Mouse (Mus musculus) cerebellum, adult (tissue): ENCODE measurements around the gene Rhod.
A peak's percentile ranks its signal among the peaks of the same experiment; 100 is the strongest.
"Not testable (repeated sequence)": the region's sequence is repeated elsewhere in the genome, so short reads cannot be mapped to it uniquely, and the experiment has no call there.

Experiments used
- ATAC-seq: cut with Nextera tagmentation; 2 replicates; pipeline ENCODE4 v1.9.2; 2017; ENCODE audit warnings: mild to moderate bottlenecking, moderate library complexity, mixed read lengths; ENCODE audit not compliant: insufficient number of reproducible peaks, low FRiP score, low TSS enrichment

Rhod gene

GRCm38 (mm10) chr19:4439161-4439801, at the start of gene Rhod:
TSS of gene Rhod (minus strand) at chr19:4439432.
- ATAC-seq, result no peak

DNA sequence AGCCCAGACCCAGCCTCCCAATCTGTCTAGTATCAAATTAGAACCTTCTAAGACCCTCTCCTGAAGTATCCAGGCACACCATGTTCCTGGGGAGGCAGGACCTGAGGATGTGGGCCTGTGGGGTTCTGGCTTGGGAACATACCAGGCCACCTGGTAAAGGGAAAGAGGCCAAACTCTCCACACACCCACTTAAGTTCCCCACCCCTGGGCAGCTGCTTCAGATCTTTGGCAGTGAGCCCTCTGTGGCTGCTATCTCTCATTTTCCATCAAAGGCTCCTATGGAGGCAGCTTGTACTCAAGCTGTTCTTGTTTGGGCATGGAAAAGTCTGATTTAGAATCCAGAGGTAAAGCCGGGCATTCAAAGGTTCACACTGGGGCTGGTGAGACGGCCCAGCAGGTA, 48.6 kb upstream of the Rhod start:
- ATAC-seq, result no peak

GRCm38 (mm10) chr19:4485006-4485405, 45.8 kb upstream of the Rhod start:
- no peak for ATAC-seq

DNA sequence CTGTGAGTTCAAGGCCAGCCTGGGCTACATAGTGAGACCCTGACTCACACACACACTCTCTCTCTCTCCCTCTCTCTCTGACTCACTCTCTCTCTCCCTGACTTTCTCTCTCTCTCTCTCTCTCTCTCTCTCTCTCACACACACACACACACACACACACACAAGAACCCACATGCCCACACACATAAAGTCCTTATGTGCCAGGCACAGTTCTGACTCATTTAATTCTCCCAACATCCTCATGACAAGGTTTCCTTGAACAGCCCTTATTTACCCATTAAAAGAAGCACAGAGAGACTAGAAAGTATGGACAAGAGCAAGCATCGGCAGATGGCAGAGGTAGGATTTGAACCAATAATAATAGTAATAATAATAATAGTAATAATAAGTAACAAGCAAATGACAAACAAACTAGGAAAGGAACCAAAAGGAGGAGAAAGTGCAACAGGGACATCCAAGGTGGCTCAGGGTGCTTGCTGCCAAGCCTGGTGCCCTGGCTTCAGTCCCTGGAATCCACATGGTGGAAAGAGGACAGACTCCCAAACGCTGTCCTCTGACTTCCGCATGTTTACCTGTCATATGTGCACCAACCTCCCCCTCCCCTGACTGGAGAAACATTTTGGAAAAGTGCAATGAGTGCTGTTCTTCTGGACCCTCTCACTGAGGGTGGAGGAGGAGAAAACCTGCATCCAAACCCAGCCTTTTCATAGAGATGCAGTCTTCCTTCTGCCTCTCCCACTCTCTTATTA, 43.1 kb upstream of the Rhod start:
- no peak for ATAC-seq

DNA sequence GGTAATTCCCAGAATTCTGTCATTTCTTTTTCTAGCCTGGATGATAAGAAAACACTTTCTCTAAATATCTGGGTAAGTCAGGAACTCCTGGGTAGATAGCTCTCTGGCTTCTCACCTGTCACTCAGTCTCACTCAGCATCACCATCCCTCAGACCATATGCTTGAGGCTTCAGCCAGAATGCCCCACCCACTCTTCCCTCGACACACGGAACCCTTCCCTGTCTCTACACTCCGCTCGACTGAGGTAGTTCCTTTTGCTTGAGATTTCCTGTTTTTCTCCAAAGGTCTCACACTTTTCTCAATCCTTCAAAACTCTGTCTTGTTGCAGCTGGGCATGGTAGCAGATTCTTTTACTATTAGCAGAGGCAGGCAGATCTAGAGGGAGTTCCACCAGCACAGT, 42.1 kb upstream of the Rhod start:
- ATAC-seq, result no peak

DNA sequence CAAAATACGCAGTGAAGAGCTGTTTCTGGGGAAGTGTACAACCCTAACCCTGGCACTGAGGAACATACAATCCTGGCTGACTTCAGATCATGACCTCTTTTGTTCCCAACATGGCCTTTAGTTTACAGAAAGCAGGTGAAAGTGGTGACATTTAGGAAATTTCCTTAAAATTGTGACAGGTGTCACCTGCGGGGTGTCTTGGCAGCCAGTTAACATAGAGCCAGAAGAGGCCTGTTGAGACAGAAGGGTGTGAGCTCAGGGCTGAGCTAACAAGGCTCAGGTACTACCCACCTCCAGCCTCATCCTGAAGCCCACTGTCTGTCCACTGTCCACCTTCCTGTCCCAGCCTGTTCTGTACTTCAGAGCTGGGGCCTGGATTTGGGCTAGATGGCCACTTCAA, 40.8 kb upstream of the Rhod start:
- no peak for ATAC-seq

GRCm38 (mm10) chr19:4478190-4478516, 38.9 kb upstream of the Rhod start:
- ATAC-seq, result peak; percentile 37; the same call in 1 of the 2 replicates

- peak; percentile 5; the same call in 1 of the 2 replicates for ATAC-seq
These were observed 38.3 kb upstream of the Rhod start, which contains the start of gene Syt12 for GRCm38 (mm10) chr19:4477345-4478189. TSS of gene Syt12 (minus strand) at chr19:4477447.

DNA sequence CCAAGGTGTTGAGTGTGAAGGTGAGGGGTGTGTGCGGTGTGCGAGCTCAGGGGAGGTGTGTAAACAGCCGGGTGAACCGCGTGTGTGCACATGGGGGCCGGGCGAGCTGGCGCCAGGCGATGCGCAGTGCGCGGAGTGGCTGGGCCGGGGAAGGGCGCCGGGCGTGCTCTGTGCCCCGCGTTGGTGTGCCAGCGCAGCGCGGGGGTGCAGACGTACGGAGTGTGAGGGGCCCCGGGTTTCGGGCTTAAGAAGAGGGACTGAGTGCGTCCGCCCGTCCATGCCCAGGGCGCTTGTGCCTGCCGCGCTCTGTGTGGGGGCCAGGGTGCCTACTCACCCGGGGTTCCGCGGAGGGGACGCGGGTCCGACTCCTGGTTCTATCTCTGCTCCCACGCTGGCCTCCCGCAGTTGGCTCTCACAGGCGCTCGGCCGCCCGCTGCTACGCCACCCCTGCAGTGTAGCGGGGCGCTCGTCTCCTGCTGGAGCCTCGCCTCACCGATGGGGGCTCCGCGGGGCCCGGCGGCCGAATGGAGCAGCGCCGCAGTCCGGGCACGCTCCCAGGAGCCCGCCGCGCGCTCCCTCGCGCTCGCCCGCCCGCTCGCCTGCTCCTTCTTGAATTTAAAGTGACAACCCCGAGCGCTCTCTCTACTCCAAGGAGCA, 37.5 kb upstream of the Rhod start:
- peak; percentile 53; the same call in 1 of the 2 replicates for ATAC-seq

- ATAC-seq, result no peak
These were observed 36.1 kb upstream of the Rhod start for GRCm38 (mm10) chr19:4475224-4475925.

GRCm38 (mm10) chr19:4474739-4475138, 35.5 kb upstream of the Rhod start:
- ATAC-seq, result no peak

DNA sequence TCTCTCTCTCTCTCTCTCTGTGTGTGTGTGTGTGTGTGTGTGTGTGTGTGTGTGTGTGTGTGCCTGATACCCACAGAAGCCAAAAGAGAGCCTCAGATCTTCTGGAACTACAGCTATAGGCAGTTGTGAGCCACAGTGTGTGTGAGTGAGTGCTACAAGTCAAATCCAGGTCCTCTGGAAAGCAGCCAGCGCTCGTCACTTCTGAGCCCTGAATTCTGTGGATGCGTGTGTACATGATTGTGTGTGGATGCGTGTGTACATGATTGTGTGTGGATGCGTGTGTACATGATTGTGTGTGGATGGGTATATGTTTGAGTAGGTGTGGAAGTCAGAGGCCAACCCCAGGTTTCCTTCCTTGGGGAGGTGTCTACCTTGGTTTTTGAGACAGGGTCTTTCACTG, 34.3 kb upstream of the Rhod start:
- ATAC-seq, result no peak

GRCm38 (mm10) chr19:4468363-4468762, 29.1 kb upstream of the Rhod start:
- ATAC-seq, result no peak

DNA sequence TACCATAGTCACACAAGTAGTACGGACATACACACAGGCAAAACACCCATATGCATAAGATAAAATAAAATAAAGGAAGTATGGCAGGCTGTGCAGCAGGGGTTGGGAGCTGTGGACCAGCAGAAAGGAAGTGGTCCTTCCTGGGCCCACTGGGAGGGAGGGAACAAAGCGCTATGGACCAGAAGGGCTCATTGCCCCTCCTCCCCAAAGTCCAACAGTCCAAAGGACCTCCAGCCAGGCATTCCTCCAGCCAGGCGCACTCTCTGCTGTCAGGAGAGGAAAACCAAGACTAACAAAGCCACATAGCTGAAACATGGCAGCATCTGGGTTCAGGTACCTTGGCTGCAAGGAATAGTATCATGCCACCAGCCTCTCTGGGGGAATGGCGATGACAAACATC, 25.4 kb upstream of the Rhod start:
- no peak for ATAC-seq

DNA sequence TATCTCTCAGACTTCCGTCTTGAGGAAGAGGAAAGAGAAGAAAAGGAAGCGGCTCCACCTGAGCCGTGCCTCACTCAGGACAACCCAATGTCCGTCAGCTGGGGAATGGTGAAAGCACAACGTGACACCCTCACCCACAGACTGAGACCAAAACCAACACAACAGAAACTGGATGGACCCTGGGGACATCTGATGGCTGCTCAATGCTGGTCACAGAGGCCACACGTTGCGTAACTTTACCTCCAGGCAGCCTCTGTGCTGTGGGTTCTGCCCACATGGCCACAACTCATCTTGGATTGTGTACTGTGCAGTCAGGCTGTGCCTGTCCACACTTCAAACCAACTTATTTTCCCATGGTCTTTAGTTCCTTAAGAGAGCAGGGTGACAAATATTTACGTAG, 22.7 kb upstream of the Rhod start:
- ATAC-seq, result no peak

DNA sequence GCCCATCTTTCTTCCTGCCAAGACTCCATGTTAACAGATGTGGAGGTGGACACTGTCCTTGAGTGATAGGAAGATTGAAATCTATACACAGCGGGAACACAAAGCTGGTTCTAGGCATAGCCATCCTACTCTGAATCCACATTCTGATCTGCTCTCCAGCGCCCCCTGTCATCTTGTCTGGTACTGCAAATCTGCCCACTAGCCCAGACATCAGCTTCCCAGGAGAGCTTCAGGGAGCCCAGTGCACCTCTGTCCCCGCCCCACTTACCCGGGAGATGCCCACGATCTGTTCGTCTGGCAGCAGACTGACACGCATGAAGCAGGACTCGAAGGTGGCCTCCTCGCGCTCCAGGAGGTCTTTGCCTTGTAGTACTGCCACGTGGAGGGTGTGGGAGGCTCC, 17.0 kb upstream of the Rhod start:
- peak; percentile 20; the same call in 1 of the 2 replicates for ATAC-seq

DNA sequence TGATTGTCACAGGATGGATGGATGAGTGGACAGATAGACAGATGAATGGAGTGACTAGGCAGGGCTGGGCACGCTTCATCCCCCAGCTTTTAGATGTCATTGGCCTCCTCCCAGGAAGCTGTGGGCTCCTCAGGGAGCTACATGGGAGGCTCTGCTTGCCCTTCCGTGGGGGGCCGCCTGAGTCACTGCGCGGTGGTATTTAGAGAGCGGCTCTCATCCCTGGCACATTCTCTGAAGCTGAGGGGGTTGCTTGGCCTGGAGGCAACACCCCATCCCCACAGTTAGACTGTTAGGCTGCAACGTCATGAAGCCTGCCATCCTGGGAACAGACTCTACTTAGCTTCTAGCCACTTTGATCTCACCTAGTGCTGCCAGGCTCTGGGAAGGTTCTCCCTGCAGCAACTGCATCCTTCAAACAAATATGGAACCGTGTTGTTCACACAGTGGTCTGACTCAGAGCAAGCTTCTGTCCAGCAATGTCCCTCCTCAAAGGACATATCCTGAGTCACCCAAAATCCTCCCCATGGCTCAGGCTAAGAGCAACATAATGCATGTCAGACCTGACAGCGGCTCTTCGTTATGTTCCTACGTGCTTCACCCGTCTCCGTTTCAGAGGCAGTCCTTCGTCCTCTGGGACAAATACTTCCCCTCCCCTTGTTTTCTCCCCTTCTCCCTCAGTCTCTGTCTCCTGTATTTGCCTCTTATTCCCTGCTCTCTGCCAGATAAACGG, 16.0 kb upstream of the Rhod start:
- ATAC-seq, result no peak

GRCm38 (mm10) chr19:4454040-4454439, 14.8 kb upstream of the Rhod start:
- not testable (repeated sequence) for ATAC-seq

- no peak for ATAC-seq
These were observed 13.3 kb upstream of the Rhod start for GRCm38 (mm10) chr19:4452525-4452924.
